Mouse (Mus musculus) MEL (cell line): Measurements from ENCODE around the gene Atad1.

Source experiments
- CTCF ChIP-seq, 3 experiments: IDR thresholded peaks in 2 of 3; conservative IDR thresholded peaks in 1 of 3; 2 replicates each; pipeline ENCODE4 v1.5.1; 2011 to 2012; ENCODE audit warnings: low read length in 3 of 3, low read depth in 2 of 3, mild to moderate bottlenecking in 2 of 3, improper control_type of control experiment in 1 of 3, inconsistent platforms in 1 of 3, mixed read lengths in 1 of 3, moderate library complexity in 1 of 3; ENCODE audit not compliant: control insufficient read depth in 1 of 3, insufficient read depth in 1 of 3, poor library complexity in 1 of 3, severe bottlenecking in 1 of 3
- E2F4 ChIP-seq: IDR thresholded peaks from 2 replicates; pipeline ENCODE4 v1.6.1; 2011; ENCODE audit warnings: low read depth, low read length, improper control_type of control experiment, borderline replicate concordance
- EP300 ChIP-seq, 2 experiments: IDR thresholded peaks; 2 replicates each; pipeline ENCODE4 v1.6.1; 2011; ENCODE audit warnings: improper control_type of control experiment in 2 of 2, low read length in 2 of 2, low read depth in 1 of 2, mild to moderate bottlenecking in 1 of 2
- GABPA ChIP-seq: IDR thresholded peaks from 2 replicates; pipeline ENCODE4 v1.6.1; 2012; ENCODE audit warnings: low read depth, mild to moderate bottlenecking, inconsistent platforms, low read length, improper control_type of control experiment, moderate library complexity
- JUND ChIP-seq: IDR thresholded peaks from 2 replicates; pipeline ENCODE4 v1.6.1; 2011; ENCODE audit warnings: low read depth, mild to moderate bottlenecking, improper control_type of control experiment, low read length
- MXI1 ChIP-seq: IDR thresholded peaks from 2 replicates; pipeline ENCODE4 v1.6.1; 2011; ENCODE audit warnings: mild to moderate bottlenecking, low read depth, low read length, improper control_type of control experiment
- POLR2A ChIP-seq, 2 experiments: IDR thresholded peaks; 2 replicates each; pipeline ENCODE4 v1.6.1; 2011 to 2012; ENCODE audit warnings: low read length in 2 of 2, mild to moderate bottlenecking in 2 of 2, control low read depth in 1 of 2, improper control_type of control experiment in 1 of 2, low read depth in 1 of 2, moderate library complexity in 1 of 2; ENCODE audit not compliant: control insufficient read depth in 1 of 2, insufficient read depth in 1 of 2, poor library complexity in 1 of 2
- USF1 ChIP-seq: IDR thresholded peaks from 2 replicates; pipeline ENCODE4 v1.6.1; 2014; ENCODE audit warnings: low read depth, mild to moderate bottlenecking, inconsistent platforms, low read length, improper control_type of control experiment, moderate library complexity
- ZKSCAN1 ChIP-seq: IDR thresholded peaks from 2 replicates; pipeline ENCODE4 v1.6.1; 2012; ENCODE audit warnings: low read depth, mild to moderate bottlenecking, inconsistent platforms, low read length, improper control_type of control experiment, moderate library complexity

DNA sequence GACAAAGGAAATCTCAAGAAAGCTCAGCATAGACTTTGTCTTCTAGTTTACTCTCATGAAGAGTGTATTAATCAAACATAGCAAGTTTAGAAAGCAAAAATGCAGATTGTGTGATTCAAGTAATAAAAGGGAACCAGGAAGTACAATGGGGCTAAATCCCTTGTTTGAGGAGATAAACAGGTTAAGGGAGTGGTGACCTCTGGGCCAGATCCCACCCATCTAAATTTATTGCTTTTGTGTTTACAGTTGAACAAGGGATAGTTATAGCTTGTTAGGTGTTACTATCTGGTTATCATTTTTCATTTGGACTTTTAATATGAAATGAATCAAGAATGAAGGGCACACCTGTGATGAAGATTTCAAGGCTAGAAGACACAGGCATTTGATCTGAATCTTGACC lies 6.7 kb downstream of the Atad1 start:
- TF ChIP-seq ZKSCAN1 (no peak), JUND (no peak), E2F4 (no peak), CTCF (IDR thresholded peaks at IDR 0.05 in 2 of 3, conservative IDR thresholded peaks at IDR 0.05 in 1 of 3; ENCODE audit: control insufficient read depth in 1 of 3, insufficient read depth in 1 of 3, low read depth in 2 of 3, low read length in 3 of 3, poor library complexity in 1 of 3, severe bottlenecking in 1 of 3) (no peak), EP300 (IDR thresholded peaks at IDR 0.05; ENCODE audit: low read depth in 1 of 2, low read length in 2 of 2) (no peak), GABPA (no peak), MXI1 (no peak), POLR2A (IDR thresholded peaks at IDR 0.05; ENCODE audit: control insufficient read depth in 1 of 2, insufficient read depth in 1 of 2, low read depth in 1 of 2, low read length in 2 of 2, poor library complexity in 1 of 2) (no peak), USF1 (no peak)
